Mouse (Mus musculus): ENCODE measurements at regions not wholly inside any gene's neighbourhood (a gene's known extent, or its start where the extent isn't known, plus 50 kb on each side); places are given as distances from the start of the nearest gene placed in this dataset.

- H3K27ac ChIP-seq (replicated peaks; ENCODE audit: low read depth, low read length): no peak overlapping the region
- H3K9ac ChIP-seq (ENCODE audit: low read depth, low read length): no peak overlapping the region
- H3K4me3 ChIP-seq (ENCODE audit: low read depth, low read length): no peak overlapping the region
- no peak for DNase-seq (ENCODE audit: low spot score)
- 0 out of 2 replicates have a peak, but pooled peaks cover 4% of the 10 kb centered on the region for H3K9me3 ChIP-seq (ENCODE audit: control insufficient read depth, low read length)
- H3K36me3 ChIP-seq (ENCODE audit: control insufficient read depth, insufficient read depth, low read length): no peaks in the 10 kb centered on the region
- no peak for ATAC-seq (ENCODE audit: low read depth)
- 75% methylated on average over 2 of the region's 2 CpGs for WGBS
- H3K4me1 ChIP-seq (ENCODE audit: control insufficient read depth, insufficient read depth, low read length): no peaks in the 10 kb centered on the region
- H3K4me2 ChIP-seq (ENCODE audit: low read depth, low read length): no peak overlapping the region
- H3K27me3 ChIP-seq (replicated peaks; ENCODE audit: control insufficient read depth, insufficient read depth, low read length): no peaks in the 10 kb centered on the region
These were observed 68.4 kb downstream of the 4931417E11Rik start for GRCm38 (mm10) chr6:73401059-73401458.

- no peak overlapping the region for H3K9ac ChIP-seq (ENCODE audit: low read depth, low read length)
- no peak overlapping the region for H3K4me2 ChIP-seq (ENCODE audit: low read depth, low read length)
- H3K4me1 ChIP-seq (ENCODE audit: control insufficient read depth, insufficient read depth, low read length): no peaks in the 10 kb centered on the region
- no peak for ATAC-seq (ENCODE audit: low read depth)
- WGBS: 48% methylated on average over 6 of the region's 6 CpGs
- DNase-seq (ENCODE audit: low spot score): no peak
- no peaks in the 10 kb centered on the region for H3K36me3 ChIP-seq (ENCODE audit: control insufficient read depth, insufficient read depth, low read length)
- H3K9me3 ChIP-seq (ENCODE audit: control insufficient read depth, low read length): no peaks in the 10 kb centered on the region
- H3K4me3 ChIP-seq (ENCODE audit: low read depth, low read length): no peak overlapping the region
- H3K27me3 ChIP-seq (replicated peaks; ENCODE audit: control insufficient read depth, insufficient read depth, low read length): no peaks in the 10 kb centered on the region
- H3K27ac ChIP-seq (replicated peaks; ENCODE audit: low read depth, low read length): no peak overlapping the region
These were observed 80.2 kb downstream of the 4931417E11Rik start for GRCm38 (mm10) chr6:73389301-73389700.

GRCm38 (mm10) chr6:73386261-73386660 lies 83.2 kb downstream of the 4931417E11Rik start:
- ATAC-seq (ENCODE audit: low read depth) (no peak), DNase-seq (ENCODE audit: low spot score) (no peak)
- Histone ChIP-seq H3K9me3 (ENCODE audit: control insufficient read depth, low read length) (no peaks in the 10 kb centered on the region), H3K27me3 (replicated peaks; ENCODE audit: control insufficient read depth, insufficient read depth, low read length) (no peaks in the 10 kb centered on the region), H3K9ac (ENCODE audit: low read depth, low read length) (no peak overlapping the region), H3K36me3 (ENCODE audit: control insufficient read depth, insufficient read depth, low read length) (no peaks in the 10 kb centered on the region), H3K4me1 (ENCODE audit: control insufficient read depth, insufficient read depth, low read length) (no peaks in the 10 kb centered on the region), H3K27ac (replicated peaks; ENCODE audit: low read depth, low read length) (no peak overlapping the region), H3K4me3 (ENCODE audit: low read depth, low read length) (no peak overlapping the region), H3K4me2 (ENCODE audit: low read depth, low read length) (no peak overlapping the region)
- WGBS: 89% methylated on average over 3 of the region's 3 CpGs

GRCm38 (mm10) chr6:73379825-73380224 lies 89.6 kb downstream of the 4931417E11Rik start:
- ATAC-seq (ENCODE audit: low read depth): no peak
- WGBS: 81% methylated on average over 5 of the region's 5 CpGs

GRCm38 (mm10) chr6:73377884-73378283 lies 91.6 kb downstream of the 4931417E11Rik start:
- Histone ChIP-seq H3K27me3 (replicated peaks; ENCODE audit: control insufficient read depth, insufficient read depth, low read length) (no peaks in the 10 kb centered on the region), H3K27ac (replicated peaks; ENCODE audit: low read depth, low read length) (no peak overlapping the region), H3K4me1 (ENCODE audit: control insufficient read depth, insufficient read depth, low read length) (no peaks in the 10 kb centered on the region), H3K4me2 (ENCODE audit: low read depth, low read length) (no peak overlapping the region), H3K9ac (ENCODE audit: low read depth, low read length) (no peak overlapping the region), H3K9me3 (ENCODE audit: control insufficient read depth, low read length) (0 out of 2 replicates have a peak, but pooled peaks cover 4% of the 10 kb centered on the region), H3K36me3 (ENCODE audit: control insufficient read depth, insufficient read depth, low read length) (no peaks in the 10 kb centered on the region), H3K4me3 (ENCODE audit: low read depth, low read length) (no peak overlapping the region)
- ATAC-seq (ENCODE audit: low read depth) (no peak), DNase-seq (ENCODE audit: low spot score) (no peak)
- WGBS: 92% methylated on average over 8 of the region's 8 CpGs

More at GRCm38 (mm10) chr6:73379825-73380224, 89.6 kb downstream of the 4931417E11Rik start:
- Histone ChIP-seq H3K36me3 (ENCODE audit: control insufficient read depth, insufficient read depth, low read length) (no peaks in the 10 kb centered on the region), H3K4me3 (ENCODE audit: low read depth, low read length) (no peak overlapping the region), H3K9ac (ENCODE audit: low read depth, low read length) (no peak overlapping the region), H3K27me3 (replicated peaks; ENCODE audit: control insufficient read depth, insufficient read depth, low read length) (no peaks in the 10 kb centered on the region), H3K27ac (replicated peaks; ENCODE audit: low read depth, low read length) (no peak overlapping the region), H3K4me1 (ENCODE audit: control insufficient read depth, insufficient read depth, low read length) (no peaks in the 10 kb centered on the region), H3K4me2 (ENCODE audit: low read depth, low read length) (no peak overlapping the region), H3K9me3 (ENCODE audit: control insufficient read depth, low read length) (0 out of 2 replicates have a peak, but pooled peaks cover 4% of the 10 kb centered on the region)
- no peak for DNase-seq (ENCODE audit: low spot score)

GRCm38 (mm10) chr6:73376291-73376690 lies 93.2 kb downstream of the 4931417E11Rik start:
- H3K9me3 ChIP-seq (ENCODE audit: control insufficient read depth, low read length): 0 out of 2 replicates have a peak, but pooled peaks cover 4% of the 10 kb centered on the region
- no peak overlapping the region for H3K27ac ChIP-seq (replicated peaks; ENCODE audit: low read depth, low read length)
- no peak overlapping the region for H3K4me3 ChIP-seq (ENCODE audit: low read depth, low read length)
- no peak for DNase-seq (ENCODE audit: low spot score)
- H3K36me3 ChIP-seq (ENCODE audit: control insufficient read depth, insufficient read depth, low read length): no peaks in the 10 kb centered on the region
- 92% methylated on average over 11 of the region's 11 CpGs for WGBS
- H3K27me3 ChIP-seq (replicated peaks; ENCODE audit: control insufficient read depth, insufficient read depth, low read length): no peaks in the 10 kb centered on the region
- no peaks in the 10 kb centered on the region for H3K4me1 ChIP-seq (ENCODE audit: control insufficient read depth, insufficient read depth, low read length)
- ATAC-seq (ENCODE audit: low read depth): no peak
- H3K9ac ChIP-seq (ENCODE audit: low read depth, low read length): no peak overlapping the region
- no peak overlapping the region for H3K4me2 ChIP-seq (ENCODE audit: low read depth, low read length)

GRCm38 (mm10) chr6:73372901-73373300 lies 96.6 kb downstream of the 4931417E11Rik start:
- Histone ChIP-seq H3K9ac (ENCODE audit: low read depth, low read length) (no peak overlapping the region), H3K4me2 (ENCODE audit: low read depth, low read length) (no peak overlapping the region), H3K4me1 (ENCODE audit: control insufficient read depth, insufficient read depth, low read length) (peaks cover 5% of the 10 kb centered on the region; the same call in 1 of the 2 replicates), H3K27me3 (replicated peaks; ENCODE audit: control insufficient read depth, insufficient read depth, low read length) (no peaks in the 10 kb centered on the region), H3K9me3 (ENCODE audit: control insufficient read depth, low read length) (0 out of 2 replicates have a peak, but pooled peaks cover 4% of the 10 kb centered on the region), H3K27ac (replicated peaks; ENCODE audit: low read depth, low read length) (no peak overlapping the region), H3K36me3 (ENCODE audit: control insufficient read depth, insufficient read depth, low read length) (no peaks in the 10 kb centered on the region), H3K4me3 (ENCODE audit: low read depth, low read length) (no peak overlapping the region)
- WGBS: 76% methylated on average over 5 of the region's 5 CpGs
- DNase-seq (ENCODE audit: low spot score) (no peak), ATAC-seq (ENCODE audit: low read depth) (no peak)

- 89% methylated on average over 5 of the region's 5 CpGs for WGBS
- peaks cover 6% of the 10 kb centered on the region; the same call in 1 of the 2 replicates for H3K4me1 ChIP-seq (ENCODE audit: control insufficient read depth, insufficient read depth, low read length)
- no peak overlapping the region for H3K27ac ChIP-seq (replicated peaks; ENCODE audit: low read depth, low read length)
- H3K9ac ChIP-seq (ENCODE audit: low read depth, low read length): no peak overlapping the region
- ATAC-seq (ENCODE audit: low read depth): no peak
- no peak for DNase-seq (ENCODE audit: low spot score)
- no peak overlapping the region for H3K4me3 ChIP-seq (ENCODE audit: low read depth, low read length)
- 0 out of 2 replicates have a peak, but pooled peaks cover 4% of the 10 kb centered on the region for H3K9me3 ChIP-seq (ENCODE audit: control insufficient read depth, low read length)
- H3K4me2 ChIP-seq (ENCODE audit: low read depth, low read length): no peak overlapping the region
- no peaks in the 10 kb centered on the region for H3K27me3 ChIP-seq (replicated peaks; ENCODE audit: control insufficient read depth, insufficient read depth, low read length)
- no peaks in the 10 kb centered on the region for H3K36me3 ChIP-seq (ENCODE audit: control insufficient read depth, insufficient read depth, low read length)
These were observed 97.6 kb downstream of the 4931417E11Rik start for GRCm38 (mm10) chr6:73371866-73372265.

- DNase-seq (ENCODE audit: low spot score): no peak
- no peak overlapping the region for H3K4me3 ChIP-seq (ENCODE audit: low read depth, low read length)
- H3K4me1 ChIP-seq (ENCODE audit: control insufficient read depth, insufficient read depth, low read length): peaks cover 6% of the 10 kb centered on the region; the same call in 1 of the 2 replicates
- H3K27ac ChIP-seq (replicated peaks; ENCODE audit: low read depth, low read length): no peak overlapping the region
- H3K36me3 ChIP-seq (ENCODE audit: control insufficient read depth, insufficient read depth, low read length): no peaks in the 10 kb centered on the region
- ATAC-seq (ENCODE audit: low read depth): no peak
- 93% methylated on average over 4 of the region's 4 CpGs for WGBS
- no peak overlapping the region for H3K9ac ChIP-seq (ENCODE audit: low read depth, low read length)
- no peaks in the 10 kb centered on the region for H3K27me3 ChIP-seq (replicated peaks; ENCODE audit: control insufficient read depth, insufficient read depth, low read length)
- H3K9me3 ChIP-seq (ENCODE audit: control insufficient read depth, low read length): no peaks in the 10 kb centered on the region
- no peak overlapping the region for H3K4me2 ChIP-seq (ENCODE audit: low read depth, low read length)
These were observed 98.6 kb downstream of the 4931417E11Rik start for GRCm38 (mm10) chr6:73370901-73371300.
